Mouse (Mus musculus): Measurements from ENCODE around the gene Adcy6. TPM values are rescaled to one million over a fixed set of nuclear protein-coding genes. Genes with fewer than 3 reads are reported as not detected.

The Adcy6 gene
- polyA plus RNA-seq, 1 experiment from 2014 or later, result 10.1 TPM

DNA sequence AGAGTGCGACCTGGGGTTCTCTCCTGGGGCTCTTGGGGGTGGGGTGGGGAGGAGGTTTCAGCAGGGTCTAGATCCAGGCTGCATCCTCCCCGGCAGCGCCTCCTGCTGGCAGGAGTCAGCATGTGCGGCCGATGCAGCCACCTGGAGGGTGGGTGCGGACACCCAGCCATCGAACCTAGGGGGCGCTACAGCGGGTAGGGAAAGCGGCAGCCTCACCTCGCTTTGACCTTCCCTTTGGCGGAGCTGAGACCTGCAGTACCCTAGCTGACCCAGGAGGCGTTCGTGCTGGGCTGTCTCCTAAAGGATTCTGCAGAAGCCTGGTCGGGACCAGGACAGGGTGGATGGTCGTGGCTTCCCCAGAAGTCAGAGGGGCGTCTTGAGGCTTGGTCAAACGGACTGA lies 21.6 kb upstream of the Adcy6 start:
- Histone ChIP-seq H3K9ac (ENCODE audit: low read depth, low read length) (peak overlapping the region; percentile 66), H3K4me1 (ENCODE audit: control insufficient read depth, insufficient read depth, low read depth, low read length) (peaks cover 50% of the 10 kb centered on the region), H3K4me3 (ENCODE audit: low read length) (peak overlapping the region; percentile 75), H3K9me3 (ENCODE audit: control insufficient read depth, low read length) (no peaks in the 10 kb centered on the region), H3K4me2 (ENCODE audit: low read length) (peak overlapping the region; percentile 84), H3K36me3 (ENCODE audit: control insufficient read depth, insufficient read depth, low read length) (no peaks in the 10 kb centered on the region), H3K27ac (ENCODE audit: low read depth, low read length) (peak overlapping the region; percentile 68), H3K27me3 (replicated peaks; ENCODE audit: control insufficient read depth, insufficient read depth, low read length) (peaks cover 4% of the 10 kb centered on the region)
- under 1% methylated on average over 18 of the region's 18 CpGs for WGBS
- peak; percentile 14 for ATAC-seq

DNA sequence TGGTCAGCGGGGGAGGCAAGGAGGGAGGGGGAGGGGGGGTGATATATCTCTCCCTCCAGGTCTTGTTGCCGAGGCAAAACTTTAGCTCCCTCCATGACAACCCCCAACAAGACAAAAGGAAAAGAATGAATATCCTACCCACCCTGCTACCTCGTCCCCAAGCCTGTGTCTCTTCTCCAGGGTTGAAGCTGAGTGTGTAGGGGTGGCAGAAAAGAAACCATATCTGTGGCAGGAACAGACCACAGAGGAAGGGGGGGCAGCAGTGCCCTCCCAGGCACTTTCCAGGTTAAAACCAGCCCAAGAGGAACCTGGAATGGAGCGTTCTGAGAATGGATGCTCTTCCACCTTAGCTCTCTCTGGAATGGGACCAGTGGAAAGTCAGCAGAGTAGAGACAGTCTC lies 20.7 kb upstream of the Adcy6 start, which contains the start of gene Cacnb3:
Gene Cacnb3, plus strand, starts transcription at position 301 of the 400 bp plus-strand sequence.
- H3K4me1 ChIP-seq (ENCODE audit: control insufficient read depth, insufficient read depth, low read depth, low read length), result peaks cover 41% of the 10 kb centered on the region
- no peak for ATAC-seq
- WGBS, result 46% methylated on average over 3 of the region's 4 CpGs
- H3K9ac ChIP-seq (ENCODE audit: low read depth, low read length), result peak within 1 kb of the TSS; percentile 66
- H3K4me3 ChIP-seq (ENCODE audit: low read length), result peak within 1 kb of the TSS; percentile 75
- H3K36me3 ChIP-seq (ENCODE audit: control insufficient read depth, insufficient read depth, low read length), result no peaks in the 10 kb centered on the region
- H3K27ac ChIP-seq (ENCODE audit: low read depth, low read length), result peak within 1 kb of the TSS; percentile 68; the same call in 1 of the 2 replicates
- peaks cover 4% of the 10 kb centered on the region for H3K27me3 ChIP-seq (replicated peaks; ENCODE audit: control insufficient read depth, insufficient read depth, low read length)
- no peaks in the 10 kb centered on the region for H3K9me3 ChIP-seq (ENCODE audit: control insufficient read depth, low read length)
- H3K4me2 ChIP-seq (ENCODE audit: low read length), result peak within 1 kb of the TSS; percentile 84

DNA sequence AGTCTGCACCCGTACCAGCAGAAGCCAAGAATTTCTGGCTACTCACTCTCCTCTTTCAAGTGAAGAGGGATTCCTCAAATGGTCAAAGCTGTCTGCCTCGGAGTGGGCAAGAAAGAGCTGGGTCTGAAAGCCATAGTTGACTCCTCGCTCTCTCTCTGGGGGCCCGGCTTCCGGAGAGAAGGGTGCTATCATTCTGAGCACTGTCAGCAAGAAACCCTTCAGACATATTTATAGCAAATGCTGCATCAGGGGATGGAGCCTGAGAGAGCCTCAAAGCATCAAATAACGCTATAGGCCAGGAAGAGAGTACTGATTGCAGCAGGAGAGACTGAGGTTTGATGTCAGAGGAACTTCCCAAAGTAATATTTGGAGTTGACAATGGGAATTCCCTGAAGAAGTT lies 19.6 kb upstream of the Adcy6 start:
- WGBS, result 51% methylated on average over 6 of the region's 6 CpGs
- Histone ChIP-seq H3K4me2 (ENCODE audit: low read length) (no peak overlapping the region), H3K36me3 (ENCODE audit: control insufficient read depth, insufficient read depth, low read length) (no peaks in the 10 kb centered on the region), H3K9ac (ENCODE audit: low read depth, low read length) (no peak overlapping the region; the same call in 1 of the 2 replicates), H3K9me3 (ENCODE audit: control insufficient read depth, low read length) (no peaks in the 10 kb centered on the region), H3K4me3 (ENCODE audit: low read length) (no peak overlapping the region), H3K4me1 (ENCODE audit: control insufficient read depth, insufficient read depth, low read depth, low read length) (peaks cover 38% of the 10 kb centered on the region), H3K27me3 (replicated peaks; ENCODE audit: control insufficient read depth, insufficient read depth, low read length) (peaks cover 4% of the 10 kb centered on the region), H3K27ac (ENCODE audit: low read depth, low read length) (no peak overlapping the region; the same call in 1 of the 2 replicates)
- ATAC-seq, result no peak

DNA sequence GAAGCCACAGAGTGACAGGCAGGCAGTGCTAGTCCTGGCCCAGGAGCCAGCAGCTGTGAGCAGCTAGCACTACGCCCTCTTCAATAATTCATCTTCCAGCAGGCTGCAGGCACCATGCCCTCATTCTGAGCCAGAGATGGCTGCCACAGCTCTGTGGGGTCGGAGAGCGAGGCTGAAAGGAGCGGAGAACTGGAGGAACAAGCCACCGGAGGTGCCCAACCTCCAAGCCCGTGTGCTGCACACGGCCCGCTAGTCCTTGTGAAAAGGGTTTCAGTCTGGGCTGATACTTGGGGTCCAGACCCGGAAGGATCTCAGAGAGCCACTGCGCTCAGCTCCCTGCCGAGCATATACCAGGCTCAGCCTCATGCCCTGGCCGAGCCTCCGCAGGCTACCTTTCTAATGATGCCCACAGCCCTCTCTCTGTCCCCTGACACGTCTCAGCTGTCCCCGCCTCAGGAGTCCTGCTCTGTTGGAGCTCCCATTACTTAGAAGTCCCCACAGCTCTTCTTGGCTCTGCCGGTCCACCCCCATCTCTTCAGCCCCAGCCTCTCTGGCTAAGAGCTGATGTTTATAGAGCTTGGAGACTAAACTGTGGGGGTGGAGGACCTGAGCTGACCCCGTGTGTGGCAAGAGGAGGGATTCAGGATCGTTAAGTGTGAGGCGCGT lies 18.8 kb upstream of the Adcy6 start:
- Histone ChIP-seq H3K36me3 (ENCODE audit: control insufficient read depth, insufficient read depth, low read length) (no peaks in the 10 kb centered on the region), H3K4me1 (ENCODE audit: control insufficient read depth, insufficient read depth, low read depth, low read length) (peaks cover 38% of the 10 kb centered on the region), H3K9me3 (ENCODE audit: control insufficient read depth, low read length) (no peaks in the 10 kb centered on the region), H3K27ac (ENCODE audit: low read depth, low read length) (peak overlapping the region; percentile 51), H3K4me2 (ENCODE audit: low read length) (peak overlapping the region; percentile 53), H3K9ac (ENCODE audit: low read depth, low read length) (peak overlapping the region; percentile 61), H3K27me3 (replicated peaks; ENCODE audit: control insufficient read depth, insufficient read depth, low read length) (peaks cover 4% of the 10 kb centered on the region), H3K4me3 (ENCODE audit: low read length) (no peak overlapping the region)
- WGBS, result 5% methylated on average over 20 of the region's 20 CpGs
- peak; percentile 26; the same call in 1 of the 2 replicates for ATAC-seq

DNA sequence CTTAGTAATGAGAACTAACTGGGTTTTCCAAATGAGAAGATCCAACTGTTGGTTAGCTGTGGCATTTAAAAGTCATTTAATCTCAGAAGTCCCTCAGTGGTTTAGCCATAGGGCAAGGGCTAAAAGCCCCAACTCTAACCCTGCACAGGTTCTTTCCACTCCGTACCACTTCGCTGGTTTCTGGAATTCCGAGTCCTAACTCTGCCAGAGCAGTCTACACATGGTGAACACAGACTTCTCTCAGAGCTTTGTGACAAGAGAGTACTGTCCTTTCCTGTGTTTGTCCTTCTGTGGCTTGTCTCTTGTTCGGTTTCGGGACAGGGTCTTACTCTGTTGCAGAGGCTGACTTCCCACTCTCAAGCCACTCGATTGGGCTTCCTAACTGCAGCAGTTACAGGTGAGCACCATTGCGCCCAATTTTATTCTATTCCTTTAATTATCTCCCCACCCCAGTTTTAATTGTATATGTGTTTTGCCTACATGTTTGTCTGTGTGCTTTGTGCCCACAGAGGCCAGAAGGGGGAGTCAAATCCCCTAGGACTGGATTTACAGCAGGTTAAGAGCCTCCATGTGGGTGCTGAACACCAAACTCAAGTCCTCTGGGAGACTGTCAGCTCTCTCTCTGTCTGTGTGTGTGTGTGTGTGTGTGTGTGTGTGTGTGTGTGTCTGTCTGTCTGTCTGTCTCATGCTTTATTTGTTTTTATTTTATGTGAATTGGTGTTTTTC lies 16.8 kb upstream of the Adcy6 start:
- Histone ChIP-seq H3K4me1 (ENCODE audit: control insufficient read depth, insufficient read depth, low read depth, low read length) (peaks cover 24% of the 10 kb centered on the region), H3K9me3 (ENCODE audit: control insufficient read depth, low read length) (no peaks in the 10 kb centered on the region), H3K4me3 (ENCODE audit: low read length) (no peak overlapping the region), H3K27ac (ENCODE audit: low read depth, low read length) (no peak overlapping the region), H3K27me3 (replicated peaks; ENCODE audit: control insufficient read depth, insufficient read depth, low read length) (peaks cover 4% of the 10 kb centered on the region), H3K36me3 (ENCODE audit: control insufficient read depth, insufficient read depth, low read length) (no peaks in the 10 kb centered on the region), H3K9ac (ENCODE audit: low read depth, low read length) (no peak overlapping the region), H3K4me2 (ENCODE audit: low read length) (no peak overlapping the region)
- no peak for ATAC-seq
- WGBS, result 81% methylated on average over 7 of the region's 7 CpGs

DNA sequence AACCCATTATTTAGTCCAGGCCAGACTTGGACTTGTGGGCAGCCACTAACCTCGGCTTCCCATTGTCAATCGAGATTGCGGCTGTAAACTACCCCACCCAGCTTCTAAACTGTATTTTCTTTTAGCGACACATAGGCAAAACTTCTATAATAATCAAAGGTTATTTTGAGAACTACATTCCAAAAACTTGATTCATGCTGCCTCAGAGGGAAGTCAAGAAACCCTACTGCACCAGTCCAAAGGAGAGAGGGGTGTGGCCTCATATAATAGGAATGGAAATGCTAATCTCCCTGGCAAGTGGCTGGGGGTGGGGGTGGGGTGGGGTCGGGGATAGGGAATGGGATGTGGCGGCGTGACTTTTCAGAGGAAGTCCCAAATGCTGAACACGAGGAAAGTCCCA lies 16.2 kb upstream of the Adcy6 start:
- 21% methylated on average over 8 of the region's 8 CpGs for WGBS
- H3K9me3 ChIP-seq (ENCODE audit: control insufficient read depth, low read length), result no peaks in the 10 kb centered on the region

DNA sequence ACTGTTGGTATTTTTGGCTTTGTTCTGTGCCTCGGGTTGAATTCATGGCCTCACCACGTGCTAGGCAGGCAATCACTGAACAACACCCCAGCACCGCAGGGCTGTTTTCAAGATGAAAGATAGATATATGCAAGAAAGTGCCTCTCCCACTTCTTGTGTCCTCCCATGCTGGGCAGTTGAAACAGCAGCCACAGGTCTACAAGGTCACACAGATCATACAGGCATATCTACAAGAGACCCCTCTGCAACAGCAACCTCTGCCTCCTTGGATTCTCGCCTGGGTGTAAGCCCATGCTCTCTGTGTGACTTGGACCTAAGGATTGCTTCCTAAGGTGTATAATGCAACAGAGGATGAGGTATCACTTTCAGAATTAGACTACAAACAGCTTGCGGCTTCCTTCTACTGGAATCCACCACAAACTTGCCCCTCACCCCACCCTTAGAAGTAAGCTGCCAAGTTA lies 13.5 kb upstream of the Adcy6 start:
- H3K36me3 ChIP-seq (ENCODE audit: control insufficient read depth, insufficient read depth, low read length), result no peaks in the 10 kb centered on the region
- H3K4me1 ChIP-seq (ENCODE audit: control insufficient read depth, insufficient read depth, low read depth, low read length), result peaks cover 6% of the 10 kb centered on the region
- no peak overlapping the region for H3K9ac ChIP-seq (ENCODE audit: low read depth, low read length)
- ATAC-seq, result no peak
- H3K9me3 ChIP-seq (ENCODE audit: control insufficient read depth, low read length), result no peaks in the 10 kb centered on the region
- no peaks in the 10 kb centered on the region for H3K27me3 ChIP-seq (replicated peaks; ENCODE audit: control insufficient read depth, insufficient read depth, low read length)
- H3K4me3 ChIP-seq (ENCODE audit: low read length), result no peak overlapping the region
- H3K4me2 ChIP-seq (ENCODE audit: low read length), result no peak overlapping the region
- WGBS, result 55% methylated on average over 5 of the region's 5 CpGs
- no peak overlapping the region for H3K27ac ChIP-seq (ENCODE audit: low read depth, low read length)

More for the DNA sequence above, 16.2 kb upstream of the Adcy6 start:
- no peak for ATAC-seq
- Histone ChIP-seq H3K27me3 (replicated peaks; ENCODE audit: control insufficient read depth, insufficient read depth, low read length) (peaks cover 4% of the 10 kb centered on the region), H3K36me3 (ENCODE audit: control insufficient read depth, insufficient read depth, low read length) (no peaks in the 10 kb centered on the region), H3K4me1 (ENCODE audit: control insufficient read depth, insufficient read depth, low read depth, low read length) (peaks cover 18% of the 10 kb centered on the region), H3K4me3 (ENCODE audit: low read length) (no peak overlapping the region), H3K4me2 (ENCODE audit: low read length) (no peak overlapping the region), H3K9ac (ENCODE audit: low read depth, low read length) (no peak overlapping the region), H3K27ac (ENCODE audit: low read depth, low read length) (no peak overlapping the region)

DNA sequence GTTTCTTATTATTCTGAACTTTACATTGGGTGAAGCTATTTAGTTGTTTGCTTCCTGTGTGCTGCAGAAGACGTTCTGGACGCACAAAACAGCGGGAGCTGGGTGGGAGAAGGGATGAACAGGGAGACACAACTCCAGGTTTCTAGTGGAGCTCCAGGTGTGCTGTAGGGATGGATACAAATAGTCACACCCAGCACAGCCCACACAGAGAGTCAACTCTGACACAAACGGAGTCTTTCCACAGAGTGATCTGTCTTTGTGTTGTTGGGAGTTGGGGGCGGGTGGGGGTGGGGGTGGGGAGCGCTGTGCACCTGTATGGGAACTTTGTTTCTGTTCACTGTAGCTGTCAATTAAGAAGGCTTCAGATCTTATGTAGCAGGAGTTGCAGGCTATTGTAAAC lies 12.8 kb upstream of the Adcy6 start:
- no peak for ATAC-seq
- H3K4me3 ChIP-seq (ENCODE audit: low read length), result no peak overlapping the region
- no peak overlapping the region for H3K9ac ChIP-seq (ENCODE audit: low read depth, low read length)
- H3K27me3 ChIP-seq (replicated peaks; ENCODE audit: control insufficient read depth, insufficient read depth, low read length), result no peaks in the 10 kb centered on the region
- H3K4me2 ChIP-seq (ENCODE audit: low read length), result no peak overlapping the region
- H3K36me3 ChIP-seq (ENCODE audit: control insufficient read depth, insufficient read depth, low read length), result no peaks in the 10 kb centered on the region
- 21% methylated on average over 6 of the region's 6 CpGs for WGBS
- no peak overlapping the region for H3K27ac ChIP-seq (ENCODE audit: low read depth, low read length)
- no peaks in the 10 kb centered on the region for H3K9me3 ChIP-seq (ENCODE audit: control insufficient read depth, low read length)
- H3K4me1 ChIP-seq (ENCODE audit: control insufficient read depth, insufficient read depth, low read depth, low read length), result peaks cover 2% of the 10 kb centered on the region

DNA sequence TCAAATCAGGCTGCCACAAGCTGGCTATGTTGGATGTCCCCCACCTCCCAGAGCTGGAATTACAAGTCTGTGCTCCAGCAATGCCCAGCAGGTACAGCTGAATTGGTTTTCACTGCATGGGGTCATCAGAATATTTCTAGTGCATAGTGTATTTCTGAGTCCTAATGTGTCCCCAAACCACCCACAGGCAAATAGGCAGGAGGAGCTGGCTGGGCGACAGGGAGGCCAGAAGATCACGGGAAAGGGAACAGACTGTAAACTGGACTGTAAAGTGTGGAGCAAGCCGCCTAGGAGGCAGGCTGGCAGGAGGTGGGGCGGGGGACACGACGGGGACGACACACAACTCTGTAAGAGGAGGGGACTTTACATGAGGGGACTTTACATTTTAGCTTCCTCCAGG lies 12.3 kb upstream of the Adcy6 start:
- H3K9ac ChIP-seq (ENCODE audit: low read depth, low read length), result peak overlapping the region; percentile 18; the same call in 1 of the 2 replicates
- no peaks in the 10 kb centered on the region for H3K27me3 ChIP-seq (replicated peaks; ENCODE audit: control insufficient read depth, insufficient read depth, low read length)
- no peak overlapping the region for H3K4me2 ChIP-seq (ENCODE audit: low read length)
- H3K36me3 ChIP-seq (ENCODE audit: control insufficient read depth, insufficient read depth, low read length), result no peaks in the 10 kb centered on the region
- H3K4me3 ChIP-seq (ENCODE audit: low read length), result no peak overlapping the region
- H3K9me3 ChIP-seq (ENCODE audit: control insufficient read depth, low read length), result no peaks in the 10 kb centered on the region
- no peak for ATAC-seq
- 10% methylated on average over 7 of the region's 7 CpGs for WGBS
- peaks cover 2% of the 10 kb centered on the region for H3K4me1 ChIP-seq (ENCODE audit: control insufficient read depth, insufficient read depth, low read depth, low read length)
- no peak overlapping the region for H3K27ac ChIP-seq (ENCODE audit: low read depth, low read length)

All from hindbrain, embryonic 16.5 days (tissue).